Mouse (Mus musculus) neural tube, embryonic 10.5 days (tissue): ENCODE results near the gene Pkd2l1.
A peak's percentile ranks its signal among the peaks of the same experiment; 100 is the strongest.

Source experiments
- DNase-seq: peaks from one replicate; pipeline ENCODE4 v3.0.0-alpha.2; 2017; ENCODE audit warnings: low spot score; ENCODE audit errors: extremely low spot score

The Pkd2l1 gene

DNA sequence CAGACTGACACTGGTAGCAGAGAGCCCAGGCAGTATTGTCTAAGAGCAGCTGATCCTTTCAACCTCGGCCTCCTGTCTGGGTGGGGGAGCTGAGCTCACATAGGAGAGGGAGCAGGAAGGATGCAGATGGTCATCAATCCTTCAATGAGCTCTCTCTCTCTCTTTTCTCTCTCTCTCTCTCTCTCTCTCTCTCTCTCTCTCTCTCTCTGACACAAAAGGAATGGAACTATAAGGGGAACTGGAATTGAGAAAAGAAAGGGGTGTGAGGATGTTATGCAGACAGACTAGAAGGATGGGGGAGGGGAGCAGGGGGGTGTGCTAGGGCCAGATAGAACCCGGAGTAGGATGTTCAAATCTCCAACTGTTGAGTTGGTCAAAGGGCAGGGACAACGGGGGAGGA, at the start of gene Pkd2l1:
Pkd2l1 (minus strand) TSS at position 101 of the 400 bp plus-strand sequence.
- DNase-seq, result no peak

GRCm38 (mm10) chr19:44238906-44239305, 46.7 kb upstream of the Pkd2l1 start:
- DNase-seq, result no peak

- peak; percentile 29 for DNase-seq
These were observed 45.3 kb upstream of the Pkd2l1 start for GRCm38 (mm10) chr19:44237471-44238006.

DNA sequence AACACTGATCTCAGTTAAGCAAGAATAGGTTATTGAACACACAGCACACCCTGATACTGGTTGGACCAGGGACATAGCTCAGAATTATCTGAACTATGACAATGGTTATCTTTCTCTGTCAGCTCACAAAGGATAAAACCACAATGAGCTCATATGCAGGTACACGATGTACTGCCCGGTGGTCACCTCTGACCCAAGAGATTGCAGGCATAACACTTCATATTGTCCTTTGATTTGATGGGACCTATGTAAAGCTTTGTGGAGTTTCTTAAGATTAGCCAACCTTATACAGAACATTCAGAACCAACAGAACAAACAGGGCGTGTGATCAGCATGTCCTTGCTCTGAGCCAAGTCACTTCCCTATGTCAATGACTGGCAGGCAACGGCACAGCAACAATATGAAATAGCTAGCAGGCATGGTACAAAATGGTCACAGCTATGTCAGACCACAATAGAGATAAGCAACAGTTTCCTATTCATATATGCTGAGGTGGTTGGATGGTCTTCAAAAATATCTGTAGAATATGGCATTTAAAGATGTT, 39.4 kb upstream of the Pkd2l1 start:
- no peak for DNase-seq

DNA sequence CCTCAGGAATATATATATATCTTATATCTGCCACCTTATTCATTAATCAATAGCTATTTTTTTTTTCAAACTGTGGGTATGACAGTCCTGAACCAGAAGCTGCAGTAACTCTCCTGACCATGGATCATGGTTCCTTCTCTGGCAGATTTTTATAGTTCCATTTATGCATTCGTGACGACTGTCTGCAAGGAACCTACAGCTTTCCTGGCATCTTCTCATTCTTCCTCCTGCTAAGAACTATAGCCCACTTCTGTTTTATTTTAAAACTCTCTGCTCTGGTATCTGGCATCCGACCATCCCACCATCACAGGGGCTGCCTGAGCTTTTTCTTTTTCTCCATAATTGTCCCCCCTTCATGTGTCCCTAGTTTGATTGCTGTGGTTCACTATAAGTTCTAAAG, 38.0 kb upstream of the Pkd2l1 start:
- no peak for DNase-seq

DNA sequence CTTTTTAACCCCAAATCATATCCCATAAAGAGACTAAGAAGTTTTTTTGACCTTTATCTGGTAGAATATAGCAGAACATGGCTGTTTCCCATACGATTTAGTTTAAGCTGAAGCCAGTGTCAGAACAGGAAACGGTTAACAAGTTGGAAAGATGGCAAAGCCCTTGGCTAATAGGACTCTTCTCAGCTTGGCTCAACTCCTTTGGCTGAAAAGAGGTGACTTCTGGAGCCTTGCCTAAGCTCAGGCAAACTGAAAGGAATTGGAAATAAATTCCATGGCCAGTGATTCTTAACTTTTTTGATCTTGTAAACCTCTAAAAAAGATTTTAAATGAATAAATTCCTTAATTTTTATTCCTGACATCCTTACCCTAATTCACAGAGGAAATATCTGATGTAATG, 37.5 kb upstream of the Pkd2l1 start:
- DNase-seq, result no peak

DNA sequence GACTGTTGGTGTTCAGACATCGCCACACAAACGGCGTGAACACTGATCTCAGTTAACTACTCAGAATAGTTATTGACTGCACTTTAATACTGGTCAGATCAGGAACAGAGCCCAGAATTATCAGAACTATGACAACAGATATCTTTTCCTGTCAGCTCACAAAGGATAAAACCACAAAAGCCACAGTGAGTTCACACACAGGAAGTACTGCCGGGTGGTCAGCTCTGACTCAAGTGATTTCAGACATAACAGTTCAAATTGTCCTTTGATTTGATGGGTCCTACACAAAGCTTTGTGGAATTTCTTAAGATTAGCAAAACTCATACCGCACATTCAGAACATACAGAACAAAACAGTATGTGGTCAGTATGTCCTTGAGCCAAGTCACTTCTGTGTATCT, 33.5 kb upstream of the Pkd2l1 start:
- DNase-seq, result no peak

DNA sequence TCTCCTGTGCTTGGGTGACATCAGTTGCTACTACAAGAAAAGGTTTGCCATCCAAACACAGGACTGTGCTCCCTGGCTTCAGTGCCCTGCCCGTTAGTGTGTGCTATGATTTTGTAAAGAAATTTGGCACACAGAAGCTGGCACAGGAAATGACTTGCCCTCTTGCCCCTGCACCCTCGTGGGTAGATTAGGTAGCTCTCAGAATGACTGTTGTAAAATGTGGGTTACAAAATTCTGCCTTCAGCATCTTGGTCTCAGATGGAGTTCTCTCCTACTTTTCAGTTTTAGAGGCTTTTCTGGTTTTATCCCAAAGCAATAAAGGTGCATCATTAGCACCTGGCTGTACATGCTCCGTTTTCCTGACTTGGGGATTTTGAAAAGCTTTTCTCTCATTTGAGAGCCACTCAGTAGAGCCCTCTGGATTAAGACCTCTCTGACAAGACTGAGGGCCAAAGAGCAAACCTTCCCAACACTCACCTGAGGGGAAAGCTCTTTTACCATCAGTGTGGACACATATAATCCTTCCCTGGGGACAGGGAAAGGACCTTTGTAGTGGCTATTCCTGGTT, 25.8 kb upstream of the Pkd2l1 start:
- no peak for DNase-seq

- DNase-seq, result no peak
These were observed 23.0 kb upstream of the Pkd2l1 start for GRCm38 (mm10) chr19:44215255-44215654.

GRCm38 (mm10) chr19:44207079-44207478, 14.8 kb upstream of the Pkd2l1 start:
- no peak for DNase-seq

GRCm38 (mm10) chr19:44203015-44203564, 10.8 kb upstream of the Pkd2l1 start, which contains the start of gene Scd3:
TSS of gene Scd3 (plus strand) at chr19:44203269.
- DNase-seq, result no peak

- DNase-seq, result no peak
These were observed 6.7 kb upstream of the Pkd2l1 start for GRCm38 (mm10) chr19:44198964-44199363.

GRCm38 (mm10) chr19:44198494-44198893, 6.3 kb upstream of the Pkd2l1 start:
- DNase-seq, result no peak

GRCm38 (mm10) chr19:44197053-44197852, 5.0 kb upstream of the Pkd2l1 start:
- DNase-seq, result no peak

DNA sequence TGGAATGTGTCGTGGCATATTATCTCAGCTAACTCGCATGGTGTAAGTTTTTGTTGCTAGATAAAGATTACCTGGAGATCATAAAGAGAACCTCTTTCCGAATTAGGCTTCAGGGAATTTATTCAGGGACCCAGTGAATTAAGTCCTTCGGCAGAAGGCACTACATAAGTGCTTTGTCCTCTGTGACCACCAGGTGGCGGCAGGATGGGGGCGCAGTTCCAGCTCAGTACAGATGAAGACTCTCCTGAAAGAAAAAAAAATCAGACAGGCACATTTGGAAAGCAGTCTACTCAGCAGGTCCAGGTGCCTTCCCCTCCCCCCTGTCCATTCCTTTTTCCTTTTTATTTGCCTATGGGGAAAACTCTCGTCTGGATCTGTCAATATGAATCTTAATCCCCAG, 2.9 kb upstream of the Pkd2l1 start:
- DNase-seq, result peak; percentile 65

DNA sequence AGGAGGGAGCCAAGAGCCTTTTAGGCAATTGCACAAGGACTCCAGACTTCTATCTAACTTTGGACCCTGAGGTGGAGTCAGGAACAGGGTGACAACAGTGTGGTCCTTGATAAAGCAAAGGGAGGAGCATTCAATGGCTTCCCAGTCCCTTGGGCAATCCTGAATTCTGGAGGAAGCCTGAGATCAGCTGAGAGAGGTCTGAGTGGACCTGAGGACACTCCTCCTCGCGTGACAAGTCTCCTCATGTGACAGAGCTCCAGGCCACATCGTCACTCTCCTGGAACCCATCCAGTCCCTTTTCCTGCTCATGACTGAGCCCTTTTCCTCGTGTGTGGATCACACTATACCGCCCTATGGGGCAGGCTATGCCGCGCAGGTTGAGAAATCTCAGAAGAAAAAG, 1.7 kb upstream of the Pkd2l1 start:
- DNase-seq, result no peak

DNA sequence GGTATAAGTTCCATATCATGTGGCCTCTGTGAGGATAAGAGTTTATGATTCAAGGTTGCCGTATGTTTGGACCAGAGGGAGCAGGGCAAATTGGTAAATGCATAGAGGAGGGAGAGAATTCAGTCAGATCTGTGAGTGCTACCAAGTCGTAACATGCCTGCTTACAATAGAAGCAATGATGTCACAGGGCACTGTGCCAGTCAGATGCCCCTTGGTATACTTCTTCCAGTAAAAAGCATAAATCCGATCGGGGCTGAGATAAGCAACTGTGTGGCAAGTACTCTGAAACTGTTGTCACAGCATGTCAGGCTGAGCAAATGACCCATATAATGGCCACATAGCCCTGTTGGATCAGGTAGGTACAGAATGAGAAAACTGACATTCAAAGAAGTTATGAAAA, 3.2 kb downstream of the Pkd2l1 start:
- DNase-seq, result no peak

GRCm38 (mm10) chr19:44183968-44184367, 8.3 kb downstream of the Pkd2l1 start:
- DNase-seq, result no peak

DNA sequence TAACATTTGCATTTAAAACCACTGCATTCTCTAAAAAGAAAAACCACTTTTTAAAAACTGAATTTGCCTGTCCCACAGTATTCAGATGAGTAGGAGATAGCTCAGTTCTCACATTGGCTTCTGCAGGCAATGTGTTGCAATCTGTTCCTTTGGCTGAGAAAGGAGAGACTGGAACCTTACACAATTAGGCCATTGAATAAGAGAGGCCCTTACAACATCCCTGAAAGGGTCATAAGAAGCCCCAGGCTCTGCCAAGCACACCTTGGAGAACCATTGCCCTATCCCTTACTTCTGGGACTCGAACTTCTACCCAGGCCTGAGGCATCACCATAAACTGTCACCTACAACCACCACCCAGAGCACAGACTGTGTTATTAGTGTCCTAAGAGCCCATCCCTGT, 11.7 kb downstream of the Pkd2l1 start:
- no peak for DNase-seq

- no peak for DNase-seq
These were observed 15.5 kb downstream of the Pkd2l1 start for GRCm38 (mm10) chr19:44176741-44177140.

GRCm38 (mm10) chr19:44174835-44175234, 17.4 kb downstream of the Pkd2l1 start:
- no peak for DNase-seq

DNA sequence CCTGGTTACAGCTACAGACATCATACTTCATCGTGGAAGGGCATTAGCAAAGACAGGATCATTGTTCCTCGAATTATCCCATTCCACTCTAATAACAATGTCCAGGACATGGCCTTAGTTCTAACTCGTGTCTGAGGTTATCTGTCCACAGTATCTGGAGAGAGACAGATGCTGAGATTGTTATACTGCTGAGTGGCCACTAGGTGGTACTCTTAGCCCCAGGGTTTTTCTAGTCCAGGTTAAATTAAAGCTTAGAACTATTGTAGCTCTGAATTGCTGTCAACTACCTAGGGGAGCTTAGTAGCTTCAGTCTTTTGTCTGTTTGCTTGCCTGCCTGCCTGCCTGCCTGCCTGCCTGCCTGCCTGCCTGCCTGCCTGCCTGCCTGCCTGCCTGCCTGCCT, 30.7 kb downstream of the Pkd2l1 start:
- DNase-seq, result no peak
